Mouse (Mus musculus): Measurements from ENCODE around the gene D330020A13Rik. TPM values are rescaled to one million over a fixed set of nuclear protein-coding genes. Genes with fewer than 3 reads are reported as not detected.

D330020A13Rik gene
- polyA plus RNA-seq, 2 experiments, result 0.34 to 0.55 TPM

DNA sequence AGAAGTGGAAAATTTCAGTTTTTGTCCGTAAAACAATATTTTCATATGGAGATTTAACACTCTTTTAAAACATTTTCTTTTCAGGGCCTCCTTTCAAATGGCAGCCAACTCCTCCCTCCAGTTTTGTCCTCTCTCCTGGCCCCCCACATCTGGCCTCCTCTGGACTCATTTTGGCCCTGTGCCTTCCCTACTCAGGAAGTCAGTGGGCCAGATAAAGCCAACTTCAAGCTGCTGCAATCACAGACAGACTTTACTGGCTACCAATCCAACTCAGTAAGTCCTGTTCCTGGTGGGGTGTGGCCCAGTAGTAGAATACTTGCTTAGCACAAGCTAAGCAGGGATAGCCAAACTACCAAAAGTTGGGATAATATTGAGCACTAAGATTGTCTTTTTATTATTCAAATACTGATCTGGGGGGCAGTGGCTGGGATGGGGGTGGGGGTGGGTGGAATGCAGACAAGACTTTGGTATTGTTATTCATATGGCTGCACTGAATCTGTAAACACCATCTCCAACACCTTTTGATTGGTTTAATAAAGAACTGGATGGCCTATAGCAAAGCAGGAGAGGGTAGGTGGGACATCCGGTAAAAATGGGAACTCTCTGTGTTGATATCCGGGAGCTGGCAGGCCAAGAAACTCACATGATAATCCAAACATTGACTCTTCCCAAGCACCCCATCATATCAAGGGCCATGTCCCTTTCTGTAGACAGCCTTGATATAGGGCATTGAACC lies 12.9 kb downstream of the D330020A13Rik start:
- TF ChIP-seq POLR2A (IDR thresholded peaks at IDR 0.05; ENCODE audit: borderline replicate concordance, extremely low read depth, insufficient read depth, insufficient read length), result no peak
- Histone ChIP-seq H3K4me2 (replicated peaks; ENCODE audit: low read depth, low read length, severe bottlenecking) (no peak overlapping the region), H3K27ac (replicated peaks; ENCODE audit: low read depth, low read length) (no peak overlapping the region), H3K9me3 (ENCODE audit: control insufficient read depth, low read length) (no peaks in the 10 kb centered on the region), H3K4me1 (ENCODE audit: control insufficient read depth, insufficient read depth, low read length) (no peaks in the 10 kb centered on the region; the same call in 1 of the 2 replicates), H3K36me3 (ENCODE audit: control insufficient read depth, insufficient read depth, low read length) (no peaks in the 10 kb centered on the region), H3K27me3 (ENCODE audit: control insufficient read depth, insufficient read depth, low read length) (no peaks in the 10 kb centered on the region), H3K4me3 (replicated peaks; ENCODE audit: low read length) (no peak overlapping the region), H3K9ac (ENCODE audit: low read depth, low read length, severe bottlenecking) (no peak overlapping the region)
- 72% methylated on average over 3 of the region's 3 CpGs for WGBS
- ATAC-seq (ENCODE audit: low FRiP score, low read depth) (no peak), DNase-seq (ENCODE audit: low spot score) (no peak)

DNA sequence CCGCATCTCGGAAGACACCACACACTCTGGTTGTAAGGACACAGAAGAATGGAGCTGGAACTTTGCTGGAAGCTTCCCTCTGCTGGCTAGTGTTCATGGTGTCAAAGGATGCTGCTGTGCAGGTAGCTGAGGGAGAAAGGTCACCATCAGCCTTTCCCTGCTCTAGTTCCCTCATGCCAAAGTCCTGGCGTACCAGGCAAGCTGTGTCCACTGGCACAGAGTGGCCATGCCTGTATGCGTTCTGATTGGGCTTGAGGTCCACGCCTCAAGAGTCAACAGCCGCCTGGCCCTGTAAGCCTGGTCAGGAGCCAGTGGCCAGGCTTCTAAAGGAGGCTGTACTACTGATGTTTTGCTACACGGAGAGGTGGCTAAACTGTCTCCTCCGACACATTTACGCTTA lies 15.2 kb downstream of the D330020A13Rik start:
- DNase-seq (ENCODE audit: low spot score), result no peak
- H3K4me2 ChIP-seq (replicated peaks; ENCODE audit: low read depth, low read length, severe bottlenecking), result no peak overlapping the region
- H3K36me3 ChIP-seq (ENCODE audit: control insufficient read depth, insufficient read depth, low read length), result no peaks in the 10 kb centered on the region
- no peaks in the 10 kb centered on the region; the same call in 1 of the 2 replicates for H3K4me1 ChIP-seq (ENCODE audit: control insufficient read depth, insufficient read depth, low read length)
- 75% methylated on average over 9 of the region's 9 CpGs for WGBS
- no peaks in the 10 kb centered on the region for H3K9me3 ChIP-seq (ENCODE audit: control insufficient read depth, low read length)
- H3K4me3 ChIP-seq (replicated peaks; ENCODE audit: low read length), result no peak overlapping the region
- no peak for ATAC-seq (ENCODE audit: low FRiP score, low read depth)
- H3K9ac ChIP-seq (ENCODE audit: low read depth, low read length, severe bottlenecking), result no peak overlapping the region
- H3K27me3 ChIP-seq (ENCODE audit: control insufficient read depth, insufficient read depth, low read length), result no peaks in the 10 kb centered on the region
- TF ChIP-seq POLR2A (IDR thresholded peaks at IDR 0.05; ENCODE audit: borderline replicate concordance, extremely low read depth, insufficient read depth, insufficient read length), result no peak
- no peak overlapping the region for H3K27ac ChIP-seq (replicated peaks; ENCODE audit: low read depth, low read length)

DNA sequence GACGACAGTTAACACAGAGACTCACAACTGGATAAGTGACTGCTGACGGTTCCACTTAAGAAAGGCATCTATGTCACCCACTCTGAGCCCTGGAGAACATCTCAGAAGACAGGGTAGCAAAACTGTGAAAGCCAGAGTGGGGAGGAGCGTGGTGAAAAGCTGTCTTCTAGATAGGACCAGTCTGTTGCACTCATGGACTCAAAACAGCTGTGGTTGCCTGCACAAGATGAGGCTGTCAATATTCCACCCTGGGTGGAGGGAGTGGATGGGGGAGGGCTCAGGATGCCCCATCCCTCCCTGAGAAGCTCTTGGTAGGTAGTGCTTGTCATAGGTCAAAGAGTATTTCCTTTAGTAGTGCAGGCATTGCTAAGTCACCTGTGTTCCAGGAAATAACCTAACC lies 15.6 kb downstream of the D330020A13Rik start:
- TF ChIP-seq POLR2A (IDR thresholded peaks at IDR 0.05; ENCODE audit: borderline replicate concordance, extremely low read depth, insufficient read depth, insufficient read length), result no peak
- H3K36me3 ChIP-seq (ENCODE audit: control insufficient read depth, insufficient read depth, low read length), result no peaks in the 10 kb centered on the region
- H3K9me3 ChIP-seq (ENCODE audit: control insufficient read depth, low read length), result no peaks in the 10 kb centered on the region
- H3K27ac ChIP-seq (replicated peaks; ENCODE audit: low read depth, low read length), result no peak overlapping the region
- no peak overlapping the region for H3K4me2 ChIP-seq (replicated peaks; ENCODE audit: low read depth, low read length, severe bottlenecking)
- no peak overlapping the region for H3K4me3 ChIP-seq (replicated peaks; ENCODE audit: low read length)
- H3K9ac ChIP-seq (ENCODE audit: low read depth, low read length, severe bottlenecking), result no peak overlapping the region
- H3K4me1 ChIP-seq (ENCODE audit: control insufficient read depth, insufficient read depth, low read length), result no peaks in the 10 kb centered on the region; the same call in 1 of the 2 replicates
- H3K27me3 ChIP-seq (ENCODE audit: control insufficient read depth, insufficient read depth, low read length), result no peaks in the 10 kb centered on the region
- no peak for ATAC-seq (ENCODE audit: low FRiP score, low read depth)
- no peak for DNase-seq (ENCODE audit: low spot score)
- WGBS, result 46% methylated on average over 3 of the region's 3 CpGs

DNA sequence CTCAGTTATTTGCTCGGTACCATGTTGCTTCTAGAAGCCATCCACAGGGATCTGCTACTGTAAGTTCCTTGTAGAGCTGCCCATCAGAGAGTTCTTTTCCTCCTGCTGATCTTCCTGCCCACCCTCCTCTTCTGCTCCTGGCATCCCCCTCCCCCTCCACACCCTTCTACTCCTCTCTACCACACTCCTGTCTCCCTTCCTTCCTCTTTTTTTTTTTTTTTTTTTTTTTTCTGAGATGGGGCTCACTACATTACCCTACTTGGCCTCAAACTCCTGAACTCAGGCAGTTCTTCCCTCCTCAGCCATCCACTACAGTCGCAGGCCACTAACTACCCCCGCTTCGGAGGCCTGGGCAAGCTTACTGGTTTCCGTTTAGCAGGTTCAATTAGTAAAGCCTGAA lies 18.3 kb downstream of the D330020A13Rik start:
- TF ChIP-seq POLR2A (IDR thresholded peaks at IDR 0.05; ENCODE audit: borderline replicate concordance, extremely low read depth, insufficient read depth, insufficient read length), result no peak

DNA sequence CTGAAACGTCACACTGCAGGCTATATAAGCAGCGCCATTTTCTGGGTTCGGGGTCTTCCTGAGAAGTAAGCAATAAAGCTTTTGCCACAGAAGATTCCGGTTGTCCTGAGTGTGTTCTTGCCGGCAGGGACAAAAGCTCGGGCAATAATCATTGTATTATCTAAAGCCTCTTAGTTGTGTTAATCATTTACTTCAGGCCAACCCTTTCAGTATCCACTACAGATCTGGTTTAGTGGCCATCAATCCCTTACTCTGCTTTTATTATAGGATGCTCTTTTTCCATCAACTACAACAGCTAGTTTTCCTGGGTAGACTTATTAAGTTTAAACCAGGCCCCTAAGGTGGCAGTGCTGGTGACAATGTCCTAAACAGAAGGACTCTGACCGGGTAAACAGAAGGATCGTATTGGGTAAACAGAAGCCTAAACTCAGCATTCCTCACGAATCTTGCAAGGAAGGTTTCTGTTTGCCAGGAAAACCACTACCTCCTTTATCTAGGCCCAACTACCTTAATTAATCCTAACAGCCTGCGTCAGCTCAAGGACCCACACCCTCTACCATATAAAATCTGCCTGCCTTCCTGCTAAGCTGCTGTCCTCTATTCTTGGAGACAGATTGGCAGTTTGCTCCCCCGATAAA lies 24.3 kb downstream of the D330020A13Rik start:
- no peak for TF ChIP-seq POLR2A (IDR thresholded peaks at IDR 0.05; ENCODE audit: borderline replicate concordance, extremely low read depth, insufficient read depth, insufficient read length)
- H3K9ac ChIP-seq (ENCODE audit: low read depth, low read length, severe bottlenecking), result no peak overlapping the region
- no peaks in the 10 kb centered on the region for H3K4me1 ChIP-seq (ENCODE audit: control insufficient read depth, insufficient read depth, low read length)
- no peak overlapping the region for H3K4me2 ChIP-seq (replicated peaks; ENCODE audit: low read depth, low read length, severe bottlenecking)
- H3K27ac ChIP-seq (replicated peaks; ENCODE audit: low read depth, low read length), result no peak overlapping the region
- 73% methylated on average over 11 of the region's 11 CpGs for WGBS
- H3K4me3 ChIP-seq (replicated peaks; ENCODE audit: low read length), result no peak overlapping the region
- no peak for DNase-seq (ENCODE audit: low spot score)
- no peaks in the 10 kb centered on the region for H3K36me3 ChIP-seq (ENCODE audit: control insufficient read depth, insufficient read depth, low read length)
- no peaks in the 10 kb centered on the region for H3K27me3 ChIP-seq (ENCODE audit: control insufficient read depth, insufficient read depth, low read length)
- H3K9me3 ChIP-seq (ENCODE audit: control insufficient read depth, low read length), result no peaks in the 10 kb centered on the region
- ATAC-seq (ENCODE audit: low FRiP score, low read depth), result no peak

More for the DNA sequence above, 18.3 kb downstream of the D330020A13Rik start:
- H3K9ac ChIP-seq (ENCODE audit: low read depth, low read length, severe bottlenecking), result no peak overlapping the region
- H3K27ac ChIP-seq (replicated peaks; ENCODE audit: low read depth, low read length), result no peak overlapping the region
- no peaks in the 10 kb centered on the region for H3K9me3 ChIP-seq (ENCODE audit: control insufficient read depth, low read length)
- H3K4me3 ChIP-seq (replicated peaks; ENCODE audit: low read length), result no peak overlapping the region
- no peaks in the 10 kb centered on the region for H3K4me1 ChIP-seq (ENCODE audit: control insufficient read depth, insufficient read depth, low read length)
- 44% methylated on average over 5 of the region's 5 CpGs for WGBS
- no peak overlapping the region for H3K4me2 ChIP-seq (replicated peaks; ENCODE audit: low read depth, low read length, severe bottlenecking)
- DNase-seq (ENCODE audit: low spot score), result no peak
- ATAC-seq (ENCODE audit: low FRiP score, low read depth), result no peak
- no peaks in the 10 kb centered on the region for H3K36me3 ChIP-seq (ENCODE audit: control insufficient read depth, insufficient read depth, low read length)
- H3K27me3 ChIP-seq (ENCODE audit: control insufficient read depth, insufficient read depth, low read length), result no peaks in the 10 kb centered on the region
